Mouse (Mus musculus) granulocyte monocyte progenitor cell, adult 5-6 weeks (primary cell): ENCODE measurements around the gene Tsc22d4. TPM values are rescaled to one million over a fixed set of nuclear protein-coding genes. Genes with fewer than 3 reads are reported as not detected.

Source experiments
- ATAC-seq: replicated peaks from 2 replicates; pipeline ENCODE4 v1.8.0; 2016; ENCODE audit warnings: mild to moderate bottlenecking, moderate TSS enrichment, inconsistent platforms; ENCODE audit not compliant: poor library complexity, severe bottlenecking
- total RNA-seq, 2 experiments: library from RNA; stranded (forward) in 1 of 2; stranded (reverse) in 1 of 2; fragments of 200-712, 200-1000 nt in 1 of 2; fragments of >200 nt in 1 of 2; fragmentation: Nextera tagmentation in 1 of 2; gene quantifications; 2 replicates each; pipeline ENCODE4 v1.2.3; 2014 to 2017

The Tsc22d4 gene
- total RNA-seq, 2 experiments from 2014 or later = 71.5 to 74.8 TPM

- ATAC-seq = no peak
Observed at GRCm38 (mm10) chr5:137758921-137759534, 13.5 kb downstream of the Tsc22d4 start.

GRCm38 (mm10) chr5:137759971-137760412, 14.5 kb downstream of the Tsc22d4 start:
- peak; percentile 87 for ATAC-seq

- ATAC-seq = no peak
Observed at GRCm38 (mm10) chr5:137764609-137765340, 19.2 kb downstream of the Tsc22d4 start.

- no peak for ATAC-seq
Observed at GRCm38 (mm10) chr5:137766270-137766669, 20.7 kb downstream of the Tsc22d4 start.

- no peak for ATAC-seq
Observed at GRCm38 (mm10) chr5:137768475-137768874, 22.9 kb downstream of the Tsc22d4 start.

- ATAC-seq = peak; percentile 78
Observed at GRCm38 (mm10) chr5:137770709-137771108, 25.2 kb downstream of the Tsc22d4 start.

GRCm38 (mm10) chr5:137772755-137773154, 27.2 kb downstream of the Tsc22d4 start:
- ATAC-seq = no peak

- no peak for ATAC-seq
Observed at GRCm38 (mm10) chr5:137775587-137776290, 30.2 kb downstream of the Tsc22d4 start.

- peak; percentile 64 for ATAC-seq
Observed at GRCm38 (mm10) chr5:137776408-137776918, 30.9 kb downstream of the Tsc22d4 start.

GRCm38 (mm10) chr5:137777267-137777845, 31.8 kb downstream of the Tsc22d4 start:
- no peak for ATAC-seq

- peak; percentile 86 for ATAC-seq
Observed at GRCm38 (mm10) chr5:137778635-137779034, 33.1 kb downstream of the Tsc22d4 start, which contains the start of gene Ppp1r35. TSS of gene Ppp1r35 (plus strand) at chr5:137778849.

GRCm38 (mm10) chr5:137779053-137779933, 33.8 kb downstream of the Tsc22d4 start:
- ATAC-seq = peak; percentile 14; the same call in 1 of the 2 replicates

GRCm38 (mm10) chr5:137781661-137782060, 36.1 kb downstream of the Tsc22d4 start:
- ATAC-seq = no peak

GRCm38 (mm10) chr5:137782776-137783522, 37.4 kb downstream of the Tsc22d4 start:
- no peak for ATAC-seq

GRCm38 (mm10) chr5:137783901-137784540, 38.5 kb downstream of the Tsc22d4 start:
- ATAC-seq = no peak

GRCm38 (mm10) chr5:137784546-137784945, 39.0 kb downstream of the Tsc22d4 start:
- no peak for ATAC-seq

GRCm38 (mm10) chr5:137785164-137786031, 39.9 kb downstream of the Tsc22d4 start:
- peak; percentile 1; the same call in 1 of the 2 replicates for ATAC-seq
